Mouse (Mus musculus) embryo, embryonic 11 days (tissue): ENCODE measurements around the gene Galnt10.
A peak's percentile ranks its signal among the peaks of the same experiment; 100 is the strongest.

Source experiments
- DNase-seq: peaks from one replicate; pipeline ENCODE4 v3.0.0-alpha.2; 2015

Gene Galnt10

DNA sequence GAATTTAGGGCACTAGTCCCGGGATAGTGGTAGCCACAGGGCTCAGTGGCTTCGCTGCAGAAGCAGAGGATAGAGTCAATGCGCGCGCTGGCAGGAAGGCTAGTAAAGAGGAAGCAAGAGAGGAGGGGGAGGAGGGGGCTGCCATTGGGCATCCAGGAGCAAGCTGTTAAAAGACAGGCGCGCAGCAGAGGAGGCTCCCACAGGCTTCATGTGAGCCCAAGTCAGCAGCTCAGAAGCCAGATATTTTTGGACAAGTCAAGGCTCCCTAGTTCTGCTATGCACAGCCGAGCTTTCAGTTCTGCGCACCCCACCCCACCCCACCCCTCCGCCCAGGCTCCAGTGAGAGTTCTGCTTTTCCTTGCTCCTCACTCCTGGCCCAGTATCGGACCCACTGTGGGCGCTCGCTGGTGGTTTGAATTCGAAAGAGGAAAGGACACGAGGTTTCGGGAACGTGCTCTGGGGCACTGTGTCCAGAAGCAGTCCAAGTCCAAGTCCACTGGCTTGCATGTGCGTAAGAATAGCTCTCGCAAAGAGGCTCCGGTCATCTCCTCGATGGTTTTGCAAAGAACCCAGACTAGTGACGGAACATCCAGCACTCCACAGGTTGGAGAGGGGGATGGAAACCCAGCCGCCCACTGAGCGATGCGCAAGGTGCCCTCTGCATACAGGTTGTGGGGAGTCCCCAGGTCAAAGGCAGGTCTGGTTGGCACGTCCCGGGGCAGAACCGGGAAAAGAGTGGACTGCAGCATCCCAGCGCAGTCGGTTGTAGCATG is 811 bp upstream of the Galnt10 start:
- peak; percentile 81 for DNase-seq

DNA sequence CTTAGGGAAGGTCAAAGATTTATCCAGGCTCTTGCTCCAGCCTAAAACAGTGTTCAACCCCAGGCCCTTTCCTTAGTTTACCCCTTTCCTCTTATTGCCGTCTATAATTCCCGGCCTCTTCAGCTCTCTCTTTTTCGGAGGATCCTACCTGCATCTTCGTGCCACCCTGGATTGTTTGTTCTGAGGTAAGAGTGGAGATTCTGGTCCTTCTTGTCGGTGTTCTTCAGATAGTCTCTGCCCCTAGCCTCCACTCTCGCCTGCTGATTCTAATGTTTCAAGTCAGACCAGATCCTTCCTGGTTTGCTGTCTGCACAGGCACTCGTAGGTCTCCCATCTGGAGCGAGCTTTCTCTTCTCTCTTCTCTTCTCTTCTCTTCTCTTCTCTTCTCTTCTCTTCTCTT is 605 bp downstream of the Galnt10 start:
- DNase-seq: no peak

DNA sequence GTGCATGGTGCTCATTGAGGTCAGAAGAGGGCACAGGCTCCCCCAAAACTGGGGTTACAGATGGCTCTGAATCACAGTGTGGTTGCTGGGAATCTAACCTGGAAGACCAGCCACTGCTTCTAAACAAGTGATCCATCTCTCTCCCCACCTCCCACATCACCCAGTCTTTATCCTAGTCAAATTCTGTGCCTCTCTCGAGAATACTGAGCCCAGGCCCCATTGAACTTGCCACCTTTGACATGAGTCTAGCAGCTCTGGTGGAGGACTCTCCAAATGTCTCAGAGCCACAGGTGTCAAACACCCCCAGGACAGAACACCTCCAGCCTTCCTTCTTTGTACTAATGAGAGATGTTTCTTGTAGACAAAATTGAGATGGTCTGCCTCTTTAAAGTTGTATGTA is 1.2 kb downstream of the Galnt10 start:
- DNase-seq: no peak

DNA sequence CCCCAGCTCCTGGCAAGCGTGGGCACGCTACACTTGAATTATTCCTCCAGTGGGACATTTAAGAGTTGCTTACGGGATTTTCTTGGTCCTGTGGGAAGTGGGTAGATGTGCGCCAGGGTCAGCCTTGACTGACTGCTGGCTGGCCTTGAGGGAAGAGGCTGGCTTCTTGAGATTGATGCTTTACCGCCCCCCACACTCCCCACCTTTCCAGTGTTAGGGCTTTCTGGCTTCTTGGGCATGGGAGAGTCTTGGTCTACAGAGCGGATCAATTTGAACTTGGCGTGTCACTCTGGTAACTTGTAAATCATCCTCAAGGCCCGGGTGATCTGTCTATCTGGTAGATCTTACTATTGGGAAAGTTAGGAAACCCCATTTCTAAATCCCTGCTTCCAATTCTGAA is 1.7 kb downstream of the Galnt10 start:
- no peak for DNase-seq

DNA sequence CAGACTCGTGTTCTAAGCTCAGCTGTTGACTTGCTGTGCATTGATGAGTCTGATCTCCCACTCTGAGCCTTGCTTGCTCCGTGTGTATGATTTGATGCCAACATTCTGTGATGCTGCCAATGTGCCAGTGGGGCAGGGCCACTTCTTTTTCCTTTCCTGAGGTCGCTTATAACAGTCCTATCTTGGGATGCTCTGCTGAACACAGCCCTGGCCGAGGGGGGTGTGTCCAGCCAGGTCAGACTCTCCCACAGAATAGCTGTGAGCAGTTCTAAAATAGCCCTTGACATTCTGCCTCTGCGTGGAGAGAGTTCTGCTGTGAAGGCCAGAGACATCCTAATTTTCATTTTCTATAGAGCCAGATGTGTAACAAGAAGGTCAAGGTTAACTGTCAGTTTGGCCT is 2.2 kb downstream of the Galnt10 start:
- no peak for DNase-seq

DNA sequence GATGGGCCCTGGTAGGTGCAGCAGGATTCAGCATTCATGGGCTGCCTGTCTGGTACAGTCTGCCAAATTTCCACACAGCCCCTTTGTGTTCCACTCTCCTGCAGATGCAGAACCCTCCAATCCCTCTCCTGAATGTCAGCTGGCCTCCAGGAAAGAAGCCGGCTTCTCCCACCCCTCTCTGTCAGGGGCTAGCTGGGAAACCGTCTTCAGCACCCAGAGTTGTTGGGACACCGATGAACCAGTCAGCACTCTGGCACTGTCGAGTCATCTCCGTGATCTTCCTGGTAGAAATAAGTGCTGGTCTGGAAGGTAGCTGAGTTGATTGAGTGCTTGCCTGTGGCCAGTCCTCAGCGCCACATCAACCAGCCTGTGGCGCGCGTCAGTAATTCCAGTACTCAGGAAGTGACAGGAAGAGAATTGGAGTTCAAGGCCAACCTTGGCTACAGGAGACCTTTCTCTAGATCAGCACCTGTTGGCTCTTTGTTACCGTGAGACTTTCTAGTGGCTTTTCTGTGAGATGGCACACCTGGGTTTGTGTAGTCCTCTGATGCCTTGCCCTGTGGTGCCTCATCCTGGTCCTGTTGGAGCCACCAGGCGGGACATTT is 3.1 kb downstream of the Galnt10 start:
- DNase-seq: no peak

DNA sequence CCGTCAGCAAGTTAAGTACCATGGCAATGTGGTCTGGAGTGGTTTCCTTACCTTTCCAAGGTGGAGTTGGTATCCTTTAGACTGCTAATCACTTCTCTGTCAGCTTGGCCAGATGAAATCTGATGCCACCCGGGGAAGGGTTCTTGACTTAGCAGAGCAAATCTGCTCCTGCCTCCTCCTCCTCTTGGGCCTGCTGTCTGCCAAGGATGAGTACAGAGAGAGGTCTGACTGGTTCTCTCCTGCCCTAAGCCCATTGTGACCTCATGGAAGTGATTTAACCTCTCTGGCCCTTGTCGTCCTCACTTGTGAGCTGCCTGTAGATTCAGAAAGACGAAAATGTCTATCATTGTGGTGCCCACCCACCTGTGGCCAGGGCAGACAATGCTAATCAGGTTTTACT is 4.0 kb downstream of the Galnt10 start:
- DNase-seq: no peak

DNA sequence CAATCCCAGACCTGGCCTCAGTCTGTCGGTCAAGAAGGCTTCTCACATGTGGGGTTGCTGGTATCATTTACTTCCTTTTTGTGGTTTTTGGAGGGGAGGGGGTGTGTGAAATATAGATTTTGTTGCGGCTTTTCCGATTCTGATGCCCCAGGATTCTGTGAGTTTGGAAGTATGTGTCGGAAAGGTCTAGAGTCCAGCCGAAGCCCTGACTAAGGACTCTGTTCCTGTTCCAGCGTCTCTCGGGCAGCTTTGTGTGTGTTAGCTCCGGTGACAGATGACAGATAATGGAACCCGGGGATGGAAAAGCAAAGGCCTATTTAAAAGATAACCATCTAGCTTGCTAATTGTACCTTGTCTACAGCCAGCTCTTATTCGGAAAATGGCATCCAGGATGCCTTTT is 4.4 kb downstream of the Galnt10 start:
- DNase-seq: no peak

DNA sequence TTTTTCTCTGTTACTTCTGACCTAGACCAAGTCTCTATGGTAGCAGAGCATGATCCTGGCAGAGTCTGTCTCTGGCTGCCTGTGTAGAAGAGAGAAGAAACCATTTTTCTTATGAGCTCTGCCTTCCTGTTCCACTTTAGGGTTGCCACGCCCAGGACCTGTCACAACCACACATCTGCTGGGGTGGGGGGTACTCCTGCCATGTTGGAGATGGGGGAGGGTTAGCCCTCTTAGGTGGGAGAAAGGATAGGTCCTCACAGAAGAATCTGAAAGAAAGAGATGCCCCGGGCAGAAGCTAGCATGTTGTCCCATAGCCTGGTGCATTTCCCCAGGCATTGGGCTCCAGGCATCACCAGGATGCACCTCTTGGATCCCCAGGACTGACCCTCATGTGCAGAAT is 5.6 kb downstream of the Galnt10 start:
- DNase-seq: no peak

DNA sequence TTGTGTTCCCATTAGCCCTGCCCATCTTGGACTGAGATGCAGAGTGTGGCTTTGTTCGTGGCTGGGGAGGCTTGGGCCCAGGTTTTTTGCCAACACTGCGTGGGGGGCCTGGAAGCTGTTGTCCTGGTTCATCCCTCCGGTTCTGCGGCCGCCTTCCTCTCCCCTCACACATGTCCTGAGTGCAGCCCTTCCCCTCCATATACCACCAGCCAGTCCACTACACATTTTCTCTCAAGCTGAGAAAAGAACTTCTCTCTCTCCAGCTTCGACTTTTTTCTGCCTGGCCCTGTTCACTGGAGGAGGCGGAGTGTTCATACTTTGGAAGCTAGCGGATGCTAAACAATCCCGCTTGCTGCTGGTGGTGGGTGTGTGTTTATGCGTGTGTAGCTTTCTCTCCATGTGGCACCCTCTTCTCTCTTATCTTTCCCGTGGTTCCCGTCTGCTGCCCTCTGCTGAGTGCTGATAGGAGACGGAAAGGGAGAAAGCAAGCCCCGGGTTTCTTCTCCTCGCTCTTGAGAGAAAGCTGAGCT is 6.1 kb downstream of the Galnt10 start:
- DNase-seq: no peak

DNA sequence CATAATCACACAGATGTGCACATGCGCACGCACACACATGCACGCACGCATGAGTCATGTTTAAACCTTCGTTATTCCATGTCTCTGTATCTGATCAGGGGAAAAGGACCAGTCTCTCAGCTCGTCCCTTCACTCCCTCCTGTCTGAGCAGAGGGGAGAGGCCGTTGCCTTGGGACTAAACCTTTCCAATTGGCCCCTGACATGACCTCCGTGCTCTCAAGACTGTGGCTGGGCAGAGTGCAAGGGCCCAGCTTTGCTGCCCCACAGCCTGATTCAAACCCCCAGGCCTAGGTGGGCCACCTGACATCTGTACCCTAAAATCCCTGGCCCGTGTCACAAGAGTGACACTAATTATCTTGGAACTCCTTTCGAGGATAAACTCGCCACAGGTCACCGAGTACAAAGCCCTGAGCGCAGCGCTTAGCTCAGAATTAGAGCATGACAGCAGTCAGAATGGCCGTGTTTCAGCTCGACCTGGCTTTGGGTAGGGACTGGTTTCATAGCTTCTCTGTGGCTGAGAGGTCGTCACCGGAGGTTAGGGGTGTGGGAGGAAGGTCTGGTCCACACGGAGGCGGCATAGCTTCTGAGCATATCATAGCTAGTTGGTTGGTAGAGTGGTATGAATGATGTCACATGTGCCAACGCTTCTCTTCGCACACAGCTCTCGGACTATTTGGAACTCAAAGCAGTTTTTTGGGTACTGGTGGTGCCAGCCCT is 7.1 kb downstream of the Galnt10 start:
- no peak for DNase-seq

DNA sequence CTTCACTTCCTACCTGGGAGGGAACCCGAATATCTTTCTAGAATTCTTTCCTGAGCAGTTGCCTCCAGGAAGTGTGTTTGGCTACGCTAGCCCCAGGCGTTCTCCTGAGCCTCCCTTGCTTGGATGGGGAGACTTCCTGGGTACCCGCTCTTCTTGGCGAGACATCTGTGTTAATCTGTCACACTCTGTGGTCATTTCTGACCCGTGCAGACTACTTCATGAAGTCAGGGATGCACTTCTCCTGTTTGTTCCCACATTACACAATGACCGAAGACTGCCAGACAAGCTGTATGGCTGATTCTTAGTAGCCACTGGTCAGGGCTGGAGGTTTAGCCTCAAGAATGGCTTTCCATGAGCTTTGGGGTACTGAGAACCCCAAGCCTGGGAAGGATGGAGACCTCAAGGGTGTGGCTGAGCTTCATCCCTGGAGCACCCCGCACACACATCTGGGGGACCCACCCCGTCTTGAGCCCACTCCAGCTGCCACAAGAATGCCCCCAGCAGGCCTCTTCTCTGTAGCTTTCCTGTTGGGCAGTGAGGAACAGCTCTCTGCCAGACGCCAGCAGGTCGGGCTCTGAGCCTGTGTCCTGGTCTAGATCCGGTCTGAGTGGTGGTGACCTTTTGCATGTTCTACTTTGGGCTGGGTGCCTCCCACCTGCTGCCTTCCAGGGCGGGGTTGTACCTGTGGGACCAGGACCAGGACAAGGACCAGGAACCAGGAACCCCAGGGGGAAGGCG is 7.8 kb downstream of the Galnt10 start:
- DNase-seq: no peak

DNA sequence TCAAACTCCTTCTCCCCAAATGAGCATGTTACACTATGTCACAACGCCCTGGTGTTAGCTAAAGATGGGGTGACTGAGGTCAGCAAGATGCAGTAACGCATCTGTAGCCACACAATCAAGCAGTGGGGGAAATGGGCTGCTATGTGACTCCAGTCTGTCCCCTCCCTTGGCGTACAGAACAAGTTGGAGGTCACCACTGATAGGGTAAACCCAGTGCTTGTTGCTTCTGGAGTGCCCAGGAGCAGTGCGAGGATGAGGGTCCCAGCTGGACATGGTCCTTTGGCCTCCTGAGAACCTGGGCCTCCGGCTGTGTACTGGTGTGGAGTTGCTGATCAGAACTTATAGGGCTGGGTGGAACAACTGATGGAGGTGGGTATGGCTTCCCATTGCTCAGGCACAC is 8.6 kb downstream of the Galnt10 start:
- no peak for DNase-seq

DNA sequence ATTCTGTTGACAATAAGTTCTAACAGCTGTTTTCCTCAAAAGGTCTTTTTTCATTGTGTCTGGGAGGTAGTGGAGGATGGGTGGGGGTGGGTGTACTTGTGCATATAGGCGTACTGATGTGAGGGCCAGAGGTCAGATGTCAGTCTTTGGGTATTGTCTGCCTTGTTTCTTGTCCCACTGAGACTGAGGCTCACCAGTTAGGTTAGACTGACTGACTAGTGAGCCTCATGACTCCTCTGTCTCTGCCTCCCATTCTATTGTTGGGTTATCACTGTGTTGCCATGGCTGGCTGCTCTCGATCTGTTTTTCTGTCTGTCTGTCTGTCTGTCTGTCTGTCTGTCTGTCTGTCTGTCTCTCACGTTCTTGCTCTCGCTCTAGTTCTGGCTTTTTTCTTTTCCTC is 9.1 kb downstream of the Galnt10 start:
- DNase-seq: no peak

DNA sequence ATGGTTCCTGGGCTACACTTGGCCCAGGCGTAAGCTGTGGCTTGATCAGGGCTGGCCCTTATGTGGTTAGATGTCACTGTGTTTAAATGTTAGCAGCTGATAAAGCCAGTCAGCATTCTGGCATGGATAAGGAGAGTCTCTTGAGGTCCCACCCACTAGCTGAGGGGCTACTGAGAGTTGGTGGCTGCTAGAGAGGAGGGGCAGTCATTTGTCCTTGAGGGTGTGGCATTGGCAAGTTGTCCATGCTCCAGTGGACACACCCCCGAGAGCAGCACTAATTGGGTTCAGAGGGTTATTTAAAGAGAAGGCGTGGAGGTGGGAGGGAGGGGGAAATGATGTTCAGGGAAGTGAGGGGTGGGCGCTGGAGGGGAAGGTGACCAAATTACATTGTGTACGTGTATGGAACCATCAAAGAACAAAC is 9.7 kb downstream of the Galnt10 start:
- no peak for DNase-seq

DNA sequence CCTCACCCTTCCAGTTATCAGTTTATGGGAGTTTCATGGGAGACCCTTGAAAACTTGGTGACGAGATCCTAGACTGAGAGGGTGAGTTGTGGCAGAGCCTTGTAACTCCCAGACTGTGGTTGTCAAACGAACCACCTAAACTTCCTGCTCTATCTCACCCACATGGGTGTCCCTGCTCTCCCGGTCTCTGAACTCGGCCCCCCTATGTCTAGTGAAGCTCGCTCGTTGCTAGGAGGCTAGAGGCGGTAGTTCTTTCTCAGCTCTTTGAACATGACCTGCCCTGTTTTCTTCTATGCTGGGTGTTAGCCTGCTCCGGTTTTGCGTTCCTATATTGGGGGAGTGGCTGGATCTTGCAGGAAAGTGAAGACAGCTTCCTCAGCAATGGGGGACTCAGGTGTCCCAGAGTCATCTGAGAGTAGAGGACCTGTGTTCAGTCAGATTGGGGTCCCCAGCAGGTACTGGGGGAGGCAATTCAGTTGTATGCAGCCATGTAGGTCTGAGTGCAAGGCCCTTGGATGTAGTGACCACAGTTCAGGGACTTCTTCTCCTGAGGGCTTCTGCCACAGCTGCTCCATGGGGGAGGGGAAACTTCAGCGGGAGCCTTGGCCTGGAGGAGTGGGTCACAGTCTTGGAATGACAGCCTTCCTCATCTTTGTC is 10.6 kb downstream of the Galnt10 start:
- DNase-seq: no peak

DNA sequence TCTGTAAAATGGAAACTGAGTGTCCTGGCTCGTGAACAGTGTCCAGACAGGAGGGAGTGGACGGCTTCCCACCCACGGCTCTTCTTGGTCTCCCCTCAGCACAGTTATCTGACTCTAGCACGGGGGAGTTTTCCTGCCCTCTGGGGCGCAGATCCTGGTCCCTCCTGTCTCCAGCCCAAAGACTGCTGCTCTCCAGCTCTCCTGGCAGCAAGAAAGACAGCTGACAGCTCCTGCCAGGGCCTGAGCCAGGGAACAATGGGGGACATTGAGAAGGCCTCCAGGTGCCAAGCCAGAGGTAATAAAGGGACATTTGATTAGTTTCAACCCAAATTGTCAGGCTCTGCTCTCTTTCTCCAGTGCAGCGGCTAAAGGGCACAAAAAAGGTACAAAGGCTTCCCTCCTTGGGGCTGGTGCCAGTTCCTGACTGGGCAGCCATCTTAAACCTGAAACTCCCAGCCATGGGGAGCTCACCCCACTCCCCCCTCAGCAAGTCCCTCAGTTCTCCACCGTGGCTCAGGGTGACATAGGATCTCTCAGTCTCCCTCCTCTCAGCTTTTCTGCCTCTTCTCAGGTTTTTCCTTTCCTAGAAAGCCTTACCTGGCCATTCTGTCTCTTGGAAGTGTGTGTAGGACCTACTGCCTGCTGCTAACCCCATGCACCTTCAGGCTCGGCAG is 11.5 kb downstream of the Galnt10 start:
- no peak for DNase-seq

DNA sequence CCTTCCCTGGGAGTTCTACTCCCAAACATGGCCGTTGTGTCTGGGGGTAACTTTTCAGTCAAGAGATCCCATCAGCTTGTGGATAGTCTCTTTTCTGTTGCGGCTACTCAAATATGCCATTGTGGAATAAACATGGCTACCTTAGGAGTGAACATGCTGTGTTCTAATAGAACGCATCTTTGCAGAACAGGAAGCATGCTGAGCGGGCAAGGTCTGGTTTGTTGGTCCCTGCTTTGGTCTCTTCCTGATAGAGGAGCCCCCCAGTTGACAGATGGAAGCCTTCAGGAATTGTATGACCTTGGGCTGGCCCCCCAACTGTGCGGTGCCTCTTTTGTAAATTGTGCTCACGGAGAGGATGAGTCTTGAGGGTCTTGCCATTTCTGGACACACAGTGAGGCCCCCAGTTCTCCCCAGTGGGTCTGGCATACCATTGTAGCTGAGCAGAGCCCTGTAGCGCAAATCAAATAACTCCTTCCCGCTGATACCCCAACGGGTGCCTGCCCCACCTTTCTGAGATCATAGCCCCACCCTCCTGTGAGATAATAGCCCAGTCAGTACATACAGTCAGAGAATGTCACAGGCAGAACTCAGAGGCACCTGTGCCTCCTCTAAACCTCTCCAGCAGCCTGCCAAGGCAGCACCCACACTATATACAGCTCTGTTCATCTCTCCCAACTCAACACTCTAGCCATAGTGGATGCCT is 12.3 kb downstream of the Galnt10 start:
- no peak for DNase-seq

DNA sequence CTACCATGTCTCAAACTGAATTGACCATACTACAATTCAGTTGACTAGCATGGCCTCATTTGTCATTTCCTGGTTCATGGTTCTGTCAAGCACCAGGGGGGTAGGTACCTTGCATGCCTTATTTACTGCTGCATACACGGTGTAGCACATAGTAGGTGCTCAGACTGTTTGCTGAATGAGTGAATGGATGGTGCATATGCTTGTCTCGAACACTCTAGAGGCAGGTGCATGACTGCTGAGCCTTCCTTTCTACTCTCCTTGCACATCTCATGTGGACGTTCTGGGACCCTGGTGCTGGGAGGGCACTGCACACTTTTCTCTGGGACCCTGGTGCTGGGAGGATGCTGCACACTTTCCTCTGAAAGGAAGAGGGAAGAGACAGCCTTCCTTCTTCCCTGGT is 13.0 kb downstream of the Galnt10 start:
- DNase-seq: no peak

DNA sequence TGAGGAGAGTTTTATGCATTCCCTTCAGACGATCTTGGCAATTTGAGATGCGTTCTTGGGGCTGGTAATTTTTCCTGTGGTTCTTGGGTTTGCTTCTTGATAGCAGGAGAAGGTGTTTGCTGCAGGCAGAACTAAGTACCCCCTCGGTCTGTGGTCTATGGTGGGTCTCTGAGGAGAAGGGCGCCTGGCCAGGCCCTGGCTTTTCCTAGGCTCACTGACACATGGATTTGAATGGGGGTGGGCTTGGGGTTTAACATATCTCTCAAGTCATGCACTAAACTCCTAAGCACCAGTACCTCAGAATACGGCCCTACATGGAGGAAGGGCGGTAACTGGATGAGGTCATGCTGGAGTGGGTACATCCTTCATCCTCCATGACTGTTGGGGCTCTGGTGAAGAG is 13.5 kb downstream of the Galnt10 start:
- no peak for DNase-seq

DNA sequence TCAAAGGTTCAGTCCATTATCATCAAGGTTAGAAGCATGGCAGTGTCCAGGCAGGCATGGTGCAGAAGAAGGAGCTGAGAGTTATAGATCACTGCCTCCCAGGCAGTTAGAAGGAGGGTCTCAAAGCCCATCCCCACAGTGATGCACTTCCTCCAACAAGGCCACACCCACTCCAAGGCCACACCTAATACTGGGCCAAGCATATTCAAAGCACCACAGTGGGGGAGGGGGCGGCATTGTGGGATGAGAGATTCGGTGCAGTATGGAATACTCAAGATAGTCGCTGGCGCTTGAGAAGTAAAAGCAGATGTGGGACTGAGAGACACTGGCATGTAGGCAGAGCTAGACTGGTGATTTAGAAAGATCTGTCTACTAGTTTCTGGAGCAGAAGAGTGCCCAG is 14.9 kb downstream of the Galnt10 start:
- DNase-seq: no peak

DNA sequence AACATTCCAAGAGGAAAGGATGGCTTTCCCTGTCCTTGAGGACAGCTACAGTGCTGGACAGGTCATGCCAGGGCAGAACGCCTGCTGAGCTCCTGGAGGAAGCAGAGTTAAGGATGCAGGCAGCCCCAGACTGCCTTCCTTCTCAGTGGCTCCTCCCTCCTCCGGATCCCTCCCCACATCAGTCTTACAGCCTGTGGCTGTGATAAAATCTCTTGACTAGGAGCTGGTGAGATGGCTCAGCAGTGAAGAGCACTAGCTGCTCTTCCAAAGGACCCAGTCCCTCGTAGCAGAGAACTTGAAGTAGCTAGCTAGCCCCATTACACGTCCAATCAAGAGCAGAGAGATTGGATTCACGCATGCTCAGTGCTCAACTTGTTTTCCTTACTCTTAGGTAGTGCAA is 15.6 kb downstream of the Galnt10 start:
- no peak for DNase-seq
